Mouse (Mus musculus) monocyte, adult 5-6 weeks (primary cell): ENCODE measurements around the gene Ptms. TPM values are rescaled to one million over a fixed set of nuclear protein-coding genes. Genes with fewer than 3 reads are reported as not detected.

Experiments used
- ATAC-seq: fragments of 153-309, 156-312 bp; replicated peaks from 2 replicates; pipeline ENCODE4 v1.8.0; 2017; ENCODE audit warnings: mild to moderate bottlenecking; ENCODE audit not compliant: low TSS enrichment, insufficient number of reproducible peaks, severe bottlenecking, poor library complexity, low FRiP score
- total RNA-seq: library from RNA; stranded (forward); fragments of 200-1000, 200-491, 200-594 nt; gene quantifications from 3 replicates; pipeline ENCODE4 v1.2.3, GENCODE M21; 2017

The Ptms gene
- total RNA-seq, 1 experiment from 2014 or later, result 89.3 TPM

DNA sequence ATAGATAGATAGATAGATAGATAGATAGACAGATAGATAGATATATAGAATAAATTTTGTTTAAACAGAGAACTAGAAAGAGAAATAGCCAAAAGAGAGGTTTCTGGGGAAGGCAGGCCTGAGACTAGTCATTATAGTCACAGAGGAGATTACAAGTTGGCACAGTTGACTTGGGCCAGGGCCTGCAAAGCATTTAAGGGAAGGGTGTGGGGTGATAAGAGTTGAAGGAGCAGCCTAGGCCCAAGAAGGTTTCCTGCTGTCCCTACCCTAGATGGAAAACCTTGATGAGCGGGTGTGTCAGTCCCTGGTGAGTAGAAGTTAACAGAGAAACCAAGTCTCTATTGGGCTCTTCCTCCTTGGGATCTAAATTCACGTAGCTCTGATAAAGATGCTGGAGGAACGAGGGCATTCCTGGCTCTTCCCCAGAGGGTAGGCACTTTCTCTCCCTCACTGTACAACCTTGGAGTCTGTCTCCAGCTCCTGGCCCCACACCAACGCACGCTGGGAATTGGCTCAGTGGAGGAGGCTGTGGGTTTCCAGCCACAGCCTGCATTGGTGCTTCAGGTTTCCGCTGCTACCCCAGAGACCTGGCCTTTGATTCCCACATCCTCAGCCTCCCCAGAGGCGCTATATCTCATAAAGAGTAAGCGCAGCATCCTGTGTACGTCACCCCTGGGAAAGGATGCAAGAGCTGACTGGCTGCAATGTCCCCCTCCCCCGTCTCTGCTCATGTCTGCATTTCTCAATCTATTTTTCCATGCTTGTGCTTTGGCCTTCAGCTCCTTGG lies 35.0 kb downstream of the Ptms start:
- no peak for ATAC-seq

GRCm38 (mm10) chr6:124883351-124883750 lies 36.6 kb downstream of the Ptms start:
- no peak for ATAC-seq

GRCm38 (mm10) chr6:124881821-124882220 lies 38.1 kb downstream of the Ptms start:
- ATAC-seq, result no peak

GRCm38 (mm10) chr6:124879390-124879789 lies 40.5 kb downstream of the Ptms start:
- no peak for ATAC-seq

DNA sequence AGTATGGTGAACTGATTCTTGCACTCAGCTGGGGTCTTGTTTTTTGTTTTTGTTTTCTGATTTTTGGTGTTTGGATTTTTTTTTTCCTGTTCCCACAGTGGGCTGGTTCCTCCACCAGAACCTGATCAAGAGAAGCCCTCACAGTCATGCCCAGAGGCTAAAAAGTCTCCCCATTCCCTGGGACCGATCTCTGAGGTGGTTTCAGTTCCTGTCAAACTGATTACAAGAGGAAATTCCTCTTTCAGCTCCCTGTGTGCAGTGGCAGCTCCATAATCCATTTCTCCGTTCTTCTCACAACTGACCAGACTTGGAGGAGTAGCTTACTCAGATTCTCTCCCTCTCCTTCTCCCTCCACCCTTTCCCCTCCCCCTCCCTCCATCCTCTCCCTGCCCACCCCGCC lies 45.6 kb downstream of the Ptms start:
- ATAC-seq, result no peak

DNA sequence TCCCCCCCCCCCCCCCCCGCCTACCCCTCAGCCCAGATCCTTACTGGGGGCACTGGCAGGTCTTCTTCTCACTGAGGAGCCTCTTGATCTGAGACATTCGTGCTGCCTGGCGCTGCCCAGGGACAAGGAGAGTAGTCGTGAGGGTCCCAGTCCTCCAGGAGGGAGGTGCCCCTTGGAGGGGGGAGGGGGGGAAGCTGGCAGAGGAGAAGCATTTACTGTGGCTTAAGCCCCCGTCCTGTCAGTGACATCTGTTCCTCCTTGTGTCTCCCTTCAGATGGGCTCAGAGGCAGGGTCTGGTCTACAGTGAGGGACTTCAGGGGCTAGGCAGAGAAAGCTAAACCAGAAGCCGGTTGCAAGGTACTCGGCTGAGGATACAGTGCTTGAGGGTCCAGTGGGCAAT lies 53.3 kb downstream of the Ptms start:
- ATAC-seq, result no peak

GRCm38 (mm10) chr6:124865766-124866362 lies 54.0 kb downstream of the Ptms start:
- ATAC-seq, result no peak

Other genes with a start within 250 kb of the Ptms start
- 82.8 to 125 TPM (median 86.6 TPM) in 3 replicates for gene Emg1, start 207.9 kb downstream of the Ptms start, total RNA-seq
- 123 to 138 TPM (median 126 TPM) in 3 replicates for gene Phb2, start 207.8 kb downstream of the Ptms start, total RNA-seq
- gene Ptpn6, start 181.4 kb downstream of the Ptms start, total RNA-seq, result 1,360 to 1,911 TPM (median 1,427 TPM) in 3 replicates
- 150 to 174 TPM (median 165 TPM) in 3 replicates for gene Grcc10, start 178.7 kb downstream of the Ptms start, total RNA-seq
- 0.19 to 0.43 TPM in 2 of 3 replicates, not detected in the other for gene Gm45234, start 164.1 kb downstream of the Ptms start, total RNA-seq
- gene Atn1, start 163.6 kb downstream of the Ptms start, total RNA-seq, result 1.5 to 6.2 TPM in 2 of 3 replicates, not detected in the other
- not detected in 3 replicates for gene Eno2, start 150.4 kb downstream of the Ptms start, total RNA-seq
- 2.2 TPM in 1 of 3 replicates, not detected in the others for gene Lrrc23, start 140.4 kb downstream of the Ptms start, total RNA-seq
- gene Spsb2, start 111.4 kb downstream of the Ptms start, total RNA-seq, result 8.2 to 11.2 TPM (median 10.4 TPM) in 3 replicates
- gene Tpi1, start 105.8 kb downstream of the Ptms start, total RNA-seq, result 71.9 to 103 TPM (median 88.6 TPM) in 3 replicates
- 34.6 to 45.5 TPM (median 35.5 TPM) in 3 replicates for gene Usp5, start 90.6 kb downstream of the Ptms start, total RNA-seq
- gene Cdca3, start 90.6 kb downstream of the Ptms start, total RNA-seq, result 0.32 to 5.8 TPM in 2 of 3 replicates, not detected in the other
- gene Gnb3, start 79.8 kb downstream of the Ptms start, total RNA-seq, result 0.19 TPM in 1 of 3 replicates, not detected in the others
- gene P3h3, start 62.4 kb downstream of the Ptms start, total RNA-seq, result 0.39 TPM in 1 of 3 replicates, not detected in the others
- gene Gpr162, start 56.1 kb downstream of the Ptms start, total RNA-seq, result 0.38 TPM in 1 of 3 replicates, not detected in the others
- gene Cd4, start 31.9 kb downstream of the Ptms start, total RNA-seq, result 3.1 to 5.2 TPM (median 4.0 TPM) in 3 replicates
- 0.68 TPM in 1 of 3 replicates, not detected in the others for gene Lag3, start 8.4 kb downstream of the Ptms start, total RNA-seq
- gene Mlf2, start 11.3 kb upstream of the Ptms start, total RNA-seq, result 46.8 to 65.2 TPM (median 56.4 TPM) in 3 replicates
- gene Cops7a, start 45.4 kb upstream of the Ptms start, total RNA-seq, result 7.6 to 25.6 TPM (median 21.5 TPM) in 3 replicates
- gene Pianp, start 76.6 kb upstream of the Ptms start, total RNA-seq, result not detected in 3 replicates
- gene Zfp384, start 89.0 kb upstream of the Ptms start, total RNA-seq, result 26.0 to 44.7 TPM (median 28.6 TPM) in 3 replicates
- 118 to 132 TPM (median 119 TPM) in 3 replicates for gene Ing4, start 119.7 kb upstream of the Ptms start, total RNA-seq
- 5.5 to 20.2 TPM (median 8.3 TPM) in 3 replicates for gene Acrbp, start 129.6 kb upstream of the Ptms start, total RNA-seq
- 3.1 to 8.7 TPM (median 3.6 TPM) in 3 replicates for gene Lpar5, start 147.8 kb upstream of the Ptms start, total RNA-seq
- gene Chd4, start 175.9 kb upstream of the Ptms start, total RNA-seq, result 275 to 395 TPM (median 283 TPM) in 3 replicates
- gene Nop2, start 211.8 kb upstream of the Ptms start, total RNA-seq, result 15.9 to 23.8 TPM (median 23.2 TPM) in 3 replicates
- 15.5 to 29.7 TPM (median 16.2 TPM) in 3 replicates for gene Iffo1, start 225.1 kb upstream of the Ptms start, total RNA-seq
- 353 to 432 TPM (median 359 TPM) in 3 replicates for gene Gapdh, start 246.4 kb upstream of the Ptms start, total RNA-seq